Mouse (Mus musculus) liver, embryonic 11.5 days (tissue): ENCODE measurements around the gene Tmem245. TPM values are rescaled to one million over a fixed set of nuclear protein-coding genes. Genes with fewer than 3 reads are reported as not detected.

ENCODE experiments used
- ATAC-seq: fragments of 200-750 bp; cut with Nextera tagmentation; replicated peaks from 2 replicates; pipeline ENCODE4 v1.8.0; 2017; ENCODE audit warnings: moderate number of reproducible peaks, mild to moderate bottlenecking, moderate TSS enrichment, moderate library complexity; ENCODE audit not compliant: low FRiP score
- DNase-seq: peaks from one replicate; pipeline ENCODE4 v3.0.0-alpha.2; 2017; ENCODE audit warnings: low spot score
- H3K27ac ChIP-seq: fragments of 300-500 bp; sonication (generic); 2 replicates; pipeline ENCODE4 v1.5.1; 2014; ENCODE audit warnings: mild to moderate bottlenecking, low read depth, low read length, control low read depth
- H3K27me3 ChIP-seq: fragments of 300-500 bp; sonication (generic); replicated peaks from 2 replicates; pipeline ENCODE4 v1.6.1; 2014; ENCODE audit warnings: low read length, mixed read lengths; ENCODE audit not compliant: control insufficient read depth, insufficient read depth
- H3K36me3 ChIP-seq: fragments of 300-500 bp; sonication (generic); 2 replicates; pipeline ENCODE4 v1.6.1; 2014; ENCODE audit warnings: mild to moderate bottlenecking, low read length, moderate library complexity, mixed read lengths; ENCODE audit not compliant: control insufficient read depth, insufficient read depth
- H3K4me1 ChIP-seq: fragments of 300-500 bp; sonication (generic); replicated peaks from 2 replicates; pipeline ENCODE4 v1.6.1; 2014; ENCODE audit warnings: low read length, mixed read lengths; ENCODE audit not compliant: control insufficient read depth, insufficient read depth
- H3K4me2 ChIP-seq: fragments of 300-500 bp; sonication (generic); 2 replicates; pipeline ENCODE4 v1.6.1; 2014; ENCODE audit warnings: mild to moderate bottlenecking, control low read depth, moderate library complexity
- H3K4me3 ChIP-seq: fragments of 300-500 bp; sonication (generic); 2 replicates; pipeline ENCODE4 v1.5.1; 2014; ENCODE audit warnings: low read depth, low read length, control low read depth
- H3K9ac ChIP-seq: fragments of 300-500 bp; sonication (generic); 2 replicates; pipeline ENCODE4 v1.6.1; 2014; ENCODE audit warnings: low read depth, low read length, control low read depth
- H3K9me3 ChIP-seq: fragments of 300-500 bp; sonication (generic); 2 replicates; pipeline ENCODE4 v1.6.1; 2016; ENCODE audit warnings: low read length, inconsistent platforms, mixed read lengths; ENCODE audit not compliant: control insufficient read depth
- WGBS: fragments of 180-500 bp; shearing (Covaris S2); extraction: QIAGEN DNeasy Blood & Tissue Kit; methylation state at CpG from one replicate; pipeline ENCODE4 v1.1.7; 2014; 5-methylcytosine and 5-hydroxymethylcytosine counted together
- polyA plus RNA-seq: library from polyadenylated mRNA; unstranded; fragments of >200 nt; fragmentation: Nextera tagmentation; extraction: Ambion mirVana; gene quantifications from 2 replicates; pipeline ENCODE4 v1.2.1, GENCODE M21; 2014

Tmem245 gene
- polyA plus RNA-seq, 1 experiment from 2014 or later, result 6.4 TPM

GRCm38 (mm10) chr4:56867761-56868160, 79.5 kb downstream of the Tmem245 start:
- no peak overlapping the region for H3K4me3 ChIP-seq
- no peak overlapping the region for H3K27ac ChIP-seq
- no peak overlapping the region for H3K9ac ChIP-seq
- peaks cover 8% of the 10 kb centered on the region for H3K4me1 ChIP-seq
- no peak for DNase-seq
- ATAC-seq, result no peak
- no peaks in the 10 kb centered on the region; the same call in 1 of the 2 replicates for H3K9me3 ChIP-seq
- 84% methylated on average over 5 of the region's 5 CpGs for WGBS
- no peaks in the 10 kb centered on the region for H3K27me3 ChIP-seq
- no peak overlapping the region for H3K4me2 ChIP-seq
- no peaks in the 10 kb centered on the region for H3K36me3 ChIP-seq

- DNase-seq (no peak), ATAC-seq (no peak)
- 66% methylated on average over 4 of the region's 4 CpGs for WGBS
- Histone ChIP-seq H3K9me3 (no peaks in the 10 kb centered on the region), H3K27ac (no peak overlapping the region), H3K4me1 (peaks cover 8% of the 10 kb centered on the region), H3K4me2 (no peak overlapping the region), H3K9ac (no peak overlapping the region), H3K36me3 (no peaks in the 10 kb centered on the region), H3K4me3 (no peak overlapping the region), H3K27me3 (no peaks in the 10 kb centered on the region)
These were observed 81.3 kb downstream of the Tmem245 start for GRCm38 (mm10) chr4:56865971-56866370.

- H3K27me3 ChIP-seq, result no peaks in the 10 kb centered on the region
- peak within 1 kb of the TSS; percentile 84 for H3K4me3 ChIP-seq
- peaks cover 10% of the 10 kb centered on the region for H3K4me1 ChIP-seq
- no peaks in the 10 kb centered on the region for H3K36me3 ChIP-seq
- 1% methylated on average over 45 of the region's 45 CpGs for WGBS
- ATAC-seq (peak; percentile 97), DNase-seq (peak; percentile 92)
- H3K27ac ChIP-seq, result peak within 1 kb of the TSS; percentile 74
- peak within 1 kb of the TSS; percentile 90 for H3K9ac ChIP-seq
- H3K4me2 ChIP-seq, result peak within 1 kb of the TSS; percentile 96
- H3K9me3 ChIP-seq, result no peaks in the 10 kb centered on the region
These were observed 82.2 kb downstream of the Tmem245 start, which contains the start of gene Ctnnal1 for GRCm38 (mm10) chr4:56865003-56865511. Gene Ctnnal1, minus strand, starts transcription at chr4:56865188.

- H3K36me3 ChIP-seq, result no peaks in the 10 kb centered on the region
- no peaks in the 10 kb centered on the region for H3K9me3 ChIP-seq
- peak overlapping the region; percentile 84 for H3K4me3 ChIP-seq
- peak overlapping the region; percentile 96 for H3K4me2 ChIP-seq
- peak overlapping the region; percentile 90 for H3K9ac ChIP-seq
- H3K27ac ChIP-seq, result peak overlapping the region; percentile 74
- WGBS, result under 1% methylated on average over 49 of the region's 49 CpGs
- peaks cover 10% of the 10 kb centered on the region for H3K4me1 ChIP-seq
- no peaks in the 10 kb centered on the region for H3K27me3 ChIP-seq
- DNase-seq (peak; percentile 59), ATAC-seq (peak; percentile 35)
These were observed 82.7 kb downstream of the Tmem245 start for GRCm38 (mm10) chr4:56864417-56865001.

- peaks cover 10% of the 10 kb centered on the region for H3K4me1 ChIP-seq
- WGBS, result 65% methylated on average over 4 of the region's 4 CpGs
- H3K4me2 ChIP-seq, result peak overlapping the region; percentile 96
- no peaks in the 10 kb centered on the region for H3K27me3 ChIP-seq
- H3K4me3 ChIP-seq, result peak overlapping the region; percentile 84
- H3K9ac ChIP-seq, result peak overlapping the region; percentile 90
- H3K9me3 ChIP-seq, result no peaks in the 10 kb centered on the region
- DNase-seq (no peak), ATAC-seq (no peak)
- no peak overlapping the region for H3K27ac ChIP-seq
- no peaks in the 10 kb centered on the region for H3K36me3 ChIP-seq
These were observed 83.2 kb downstream of the Tmem245 start for GRCm38 (mm10) chr4:56864016-56864415.

- Histone ChIP-seq H3K27me3 (no peaks in the 10 kb centered on the region), H3K9ac (no peak overlapping the region), H3K36me3 (no peaks in the 10 kb centered on the region), H3K9me3 (no peaks in the 10 kb centered on the region), H3K4me2 (no peak overlapping the region), H3K4me3 (no peak overlapping the region), H3K27ac (no peak overlapping the region), H3K4me1 (peaks cover 10% of the 10 kb centered on the region)
- WGBS, result 63% methylated on average over 4 of the region's 4 CpGs
- ATAC-seq, result no peak
- DNase-seq, result no peak
These were observed 85.7 kb downstream of the Tmem245 start for GRCm38 (mm10) chr4:56861551-56861950.

- WGBS, result 74% methylated on average over 9 of the region's 9 CpGs
- H3K27me3 ChIP-seq, result no peaks in the 10 kb centered on the region
- H3K36me3 ChIP-seq, result no peaks in the 10 kb centered on the region
- no peak overlapping the region for H3K27ac ChIP-seq
- no peaks in the 10 kb centered on the region for H3K9me3 ChIP-seq
- H3K9ac ChIP-seq, result no peak overlapping the region
- H3K4me3 ChIP-seq, result no peak overlapping the region
- H3K4me1 ChIP-seq, result peaks cover 7% of the 10 kb centered on the region
- ATAC-seq (no peak), DNase-seq (no peak)
- no peak overlapping the region for H3K4me2 ChIP-seq
These were observed 88.5 kb downstream of the Tmem245 start for GRCm38 (mm10) chr4:56858733-56859132.

GRCm38 (mm10) chr4:56856371-56856949, 90.8 kb downstream of the Tmem245 start:
- ATAC-seq (no peak), DNase-seq (no peak)
- no peak overlapping the region for H3K4me2 ChIP-seq
- WGBS, result 88% methylated on average over 8 of the region's 8 CpGs
- H3K4me3 ChIP-seq, result no peak overlapping the region
- H3K27me3 ChIP-seq, result no peaks in the 10 kb centered on the region
- H3K36me3 ChIP-seq, result no peaks in the 10 kb centered on the region
- H3K9ac ChIP-seq, result no peak overlapping the region
- H3K9me3 ChIP-seq, result no peaks in the 10 kb centered on the region
- no peak overlapping the region for H3K27ac ChIP-seq
- H3K4me1 ChIP-seq, result 0 out of 2 replicates have a peak, but pooled peaks cover 2% of the 10 kb centered on the region

- H3K9me3 ChIP-seq, result no peaks in the 10 kb centered on the region
- peaks cover 2% of the 10 kb centered on the region; the same call in 1 of the 2 replicates for H3K4me1 ChIP-seq
- no peak overlapping the region for H3K9ac ChIP-seq
- DNase-seq, result no peak
- no peaks in the 10 kb centered on the region for H3K36me3 ChIP-seq
- H3K4me3 ChIP-seq, result no peak overlapping the region
- ATAC-seq, result no peak
- no peaks in the 10 kb centered on the region for H3K27me3 ChIP-seq
- WGBS, result 92% methylated on average over 5 of the region's 5 CpGs
- no peak overlapping the region for H3K27ac ChIP-seq
- H3K4me2 ChIP-seq, result no peak overlapping the region
These were observed 91.3 kb downstream of the Tmem245 start for GRCm38 (mm10) chr4:56855935-56856334.
